Mouse (Mus musculus) left cerebral cortex, postnatal 25 days (tissue): ENCODE measurements at regions not wholly inside any gene's neighbourhood (a gene's known extent, or its start where the extent isn't known, plus 50 kb on each side); places are given as distances from the start of the nearest gene placed in this dataset.

ENCODE experiments used
- DNase-seq, 2 experiments: peaks; one replicate each; pipeline ENCODE4 v3.0.0; 2022; ENCODE audit warnings: low spot score in 2 of 2, mixed read lengths in 1 of 2
- intact Hi-C: fragments of 180-260 bp; cut with DNase I; formaldehyde crosslinking; loops from one replicate; pipeline ENCODE4 v1.15.1; 2025

DNA sequence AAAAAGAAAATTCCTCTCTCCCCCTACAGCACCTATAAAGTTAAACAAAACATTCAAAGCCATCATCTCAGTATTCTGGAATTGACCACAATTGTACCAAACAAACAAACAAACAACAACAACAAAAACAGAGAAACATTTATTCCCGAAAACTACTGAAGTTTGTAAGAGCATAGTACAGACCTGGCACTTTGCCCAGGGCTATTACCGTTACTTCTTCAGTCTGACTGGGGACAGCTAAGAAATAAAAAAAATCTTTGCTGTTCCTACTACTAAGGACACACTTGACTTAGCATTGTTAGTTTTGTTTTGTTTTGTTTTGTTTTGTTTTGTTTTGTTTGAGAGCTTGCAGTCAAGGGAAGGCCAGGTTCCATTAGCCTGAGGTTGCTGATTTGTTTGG, 113.0 kb upstream of the Acvr2a start:
- intact Hi-C loops = no loop called here
- DNase-seq = no peak

DNA sequence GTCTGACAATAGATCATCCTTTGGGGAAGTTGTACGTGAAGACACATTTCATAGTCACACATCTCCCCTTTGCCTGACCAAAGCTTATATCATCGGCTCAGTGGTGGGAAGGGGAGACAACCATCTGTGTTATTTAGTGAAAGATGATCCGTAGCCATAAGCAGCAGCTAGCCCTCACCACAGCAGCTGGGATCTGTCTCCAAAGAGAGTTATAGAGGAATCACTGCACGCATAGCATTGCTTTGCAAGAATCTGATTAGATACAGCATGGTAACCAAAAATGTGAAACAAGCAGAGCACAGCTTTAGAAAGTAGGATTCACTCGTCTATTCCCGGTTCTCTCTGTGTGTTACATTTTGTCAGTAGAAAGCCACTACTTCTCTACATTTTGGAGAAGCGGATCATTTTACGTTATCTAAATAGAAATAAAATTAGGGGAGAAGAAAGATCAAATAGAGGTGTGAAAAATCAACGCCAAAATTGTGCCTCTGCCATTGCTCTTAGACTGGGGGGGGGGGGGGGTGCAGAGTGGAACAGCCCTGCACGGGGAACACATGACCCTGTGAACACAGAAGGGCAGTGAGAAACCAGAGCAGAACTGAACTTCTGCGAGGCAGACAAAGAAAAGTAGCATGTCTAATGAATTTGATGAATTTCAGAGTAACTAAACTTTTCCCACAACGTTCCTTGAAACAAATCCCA, 108.7 kb upstream of the Acvr2a start:
- DNase-seq = no peak
- intact Hi-C loops = no loop called here

DNA sequence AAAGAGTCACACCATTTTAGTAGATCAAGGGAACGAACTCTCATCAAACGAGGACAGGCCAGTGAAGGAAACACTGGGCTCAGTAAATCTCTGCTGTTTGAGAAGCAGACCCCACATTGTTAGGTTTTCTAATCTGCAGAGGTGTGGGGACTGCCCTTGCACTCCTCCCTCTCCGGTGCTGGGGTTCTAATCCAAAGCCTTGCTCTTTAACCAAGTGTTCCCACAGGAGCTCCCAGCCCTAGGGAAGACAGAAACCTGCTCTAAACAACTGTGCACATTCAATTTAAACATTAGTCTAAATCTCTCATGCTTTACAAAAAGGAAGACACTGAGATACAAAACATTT, 108.1 kb upstream of the Acvr2a start:
- DNase-seq = no peak
- intact Hi-C loops = no loop called here

DNA sequence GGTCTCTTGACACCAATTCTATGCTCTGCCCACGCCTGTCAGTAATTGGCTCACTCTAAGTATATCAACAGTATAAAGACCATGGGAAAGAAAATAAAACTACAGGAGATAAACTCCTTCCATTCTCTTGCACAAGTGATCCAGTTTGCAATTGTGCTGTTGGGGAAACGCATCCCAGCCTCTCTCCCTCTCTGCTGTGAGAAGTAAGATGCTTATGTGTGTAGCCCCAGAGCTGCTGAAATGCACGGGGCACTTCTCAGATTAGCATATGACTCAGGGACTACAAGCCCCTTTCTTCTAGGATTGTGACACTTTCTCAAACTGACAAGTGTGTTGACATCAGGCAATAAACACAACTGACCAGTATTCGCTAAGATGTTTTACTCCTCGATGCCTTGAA, 107.7 kb upstream of the Acvr2a start:
- DNase-seq = no peak
- intact Hi-C loops = no loop called here

DNA sequence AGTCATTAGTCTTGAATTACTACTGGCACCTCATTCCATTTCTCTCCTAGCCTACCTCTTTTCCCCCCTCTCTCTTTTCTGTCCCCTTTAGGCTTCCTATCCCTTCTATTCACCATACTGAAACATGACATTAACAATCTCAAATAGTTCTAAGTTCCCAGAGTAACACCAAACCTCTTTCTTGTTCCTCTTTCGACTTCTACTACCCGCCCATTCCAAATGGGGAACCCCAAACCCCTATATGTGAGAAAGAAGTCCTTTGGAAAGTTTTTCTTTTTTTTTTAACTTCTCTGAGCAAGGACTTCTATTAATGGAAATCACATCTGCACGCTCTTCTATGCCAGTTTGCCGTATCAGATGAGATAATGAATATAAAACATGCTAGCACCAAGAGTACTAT, 97.7 kb upstream of the Acvr2a start:
- intact Hi-C loops = no loop called here
- DNase-seq = no peak

DNA sequence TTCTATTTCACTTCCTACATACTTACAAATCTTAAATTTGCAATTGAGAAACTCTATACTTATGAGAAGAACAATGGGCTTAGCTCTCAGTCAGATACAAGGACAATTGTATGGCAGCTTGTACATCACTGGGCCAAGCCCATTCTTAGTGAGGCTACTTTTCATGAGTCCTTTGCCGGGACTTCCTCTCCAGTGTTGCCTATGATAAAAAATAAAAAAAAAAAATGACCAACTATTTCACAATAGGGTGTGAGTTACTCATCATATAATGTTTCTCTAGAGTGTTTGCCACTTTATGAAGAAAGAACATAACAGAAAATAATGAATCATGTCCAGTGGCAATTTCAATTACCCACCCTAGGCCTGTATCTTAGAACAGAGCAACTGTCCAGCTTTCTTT, 96.1 kb upstream of the Acvr2a start:
- intact Hi-C loops = no loop called here

DNA sequence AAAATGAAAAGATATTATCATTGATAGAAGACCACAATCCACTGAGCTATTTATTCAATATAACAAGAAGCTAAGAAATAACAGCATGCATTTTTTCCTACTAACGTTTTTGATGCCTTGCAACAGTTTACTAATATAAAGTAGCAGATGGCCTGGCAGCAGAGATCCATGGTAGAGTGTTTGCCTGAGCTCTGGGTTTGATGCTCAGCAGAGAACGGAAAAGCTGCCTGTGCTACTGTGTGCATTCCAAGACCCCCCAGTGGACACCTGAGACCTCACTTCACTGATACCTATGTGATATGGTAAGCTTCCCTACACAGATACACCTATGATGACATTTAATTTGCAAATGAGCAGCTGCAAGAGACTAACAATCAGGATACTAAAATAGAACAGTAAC, 95.6 kb upstream of the Acvr2a start:
- no peak for DNase-seq
- intact Hi-C loops = no loop called here

More for the DNA sequence above, 96.1 kb upstream of the Acvr2a start:
- no peak for DNase-seq

DNA sequence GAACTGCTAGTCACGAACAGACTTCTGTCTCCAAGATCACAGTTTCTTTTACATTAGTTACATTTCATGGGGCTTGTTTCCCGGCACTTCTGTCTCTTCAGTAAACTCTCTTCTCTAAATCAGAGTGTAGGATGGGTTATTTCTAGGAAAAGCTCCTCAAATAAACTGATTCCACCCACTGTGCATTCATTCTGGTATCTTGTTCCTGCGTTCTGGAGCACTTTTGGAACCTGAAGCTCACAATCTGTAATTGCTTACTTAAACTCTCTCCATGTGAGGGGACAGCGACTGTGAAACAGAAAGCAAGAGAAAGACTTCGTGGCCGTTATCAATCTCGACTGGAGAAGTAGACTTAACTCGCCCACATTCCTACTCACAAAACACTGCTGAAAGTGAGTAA, 83.1 kb upstream of the Acvr2a start:
- DNase-seq = peak; percentile 21 to 76
- intact Hi-C loops = no loop called here

DNA sequence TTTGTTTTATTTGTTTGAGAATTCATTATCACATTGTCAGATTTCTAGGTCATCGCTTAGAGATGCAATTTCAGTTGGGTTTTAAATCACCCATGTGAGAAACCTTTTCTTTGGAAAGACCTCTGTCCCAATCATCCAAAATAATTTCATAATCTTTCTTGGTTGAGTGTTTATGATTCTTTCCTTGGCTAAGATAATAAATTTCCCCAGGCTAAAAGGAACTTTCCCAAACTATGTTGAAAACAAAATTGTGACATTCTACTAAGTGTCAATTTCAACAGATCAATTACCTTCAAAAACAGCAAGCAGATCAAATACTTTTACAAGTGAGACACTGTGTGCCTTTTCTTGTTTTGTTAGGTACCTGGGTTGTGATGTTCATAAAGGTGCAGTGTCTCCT, 80.0 kb upstream of the Acvr2a start:
- DNase-seq = no peak
- intact Hi-C loops = no loop called here

DNA sequence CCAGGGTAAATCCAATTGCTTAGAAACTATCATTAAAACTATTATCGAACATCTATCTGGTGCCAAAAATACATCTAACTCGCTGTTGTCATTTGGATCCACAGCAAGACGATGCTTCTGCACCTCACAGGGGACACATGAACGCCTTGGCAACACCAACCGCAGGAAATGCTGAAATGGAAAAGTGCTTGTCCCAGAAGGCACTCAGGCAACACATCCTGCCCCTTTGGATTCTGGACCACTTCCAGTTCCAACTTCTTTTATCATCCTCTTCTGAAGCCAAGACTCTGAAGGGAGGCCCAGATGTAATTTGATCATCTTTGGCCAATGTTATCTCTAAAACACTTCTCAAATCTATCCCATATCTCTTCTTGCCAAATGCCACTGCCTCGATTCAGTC, 79.4 kb upstream of the Acvr2a start:
- intact Hi-C loops = no loop called here
- DNase-seq = no peak

DNA sequence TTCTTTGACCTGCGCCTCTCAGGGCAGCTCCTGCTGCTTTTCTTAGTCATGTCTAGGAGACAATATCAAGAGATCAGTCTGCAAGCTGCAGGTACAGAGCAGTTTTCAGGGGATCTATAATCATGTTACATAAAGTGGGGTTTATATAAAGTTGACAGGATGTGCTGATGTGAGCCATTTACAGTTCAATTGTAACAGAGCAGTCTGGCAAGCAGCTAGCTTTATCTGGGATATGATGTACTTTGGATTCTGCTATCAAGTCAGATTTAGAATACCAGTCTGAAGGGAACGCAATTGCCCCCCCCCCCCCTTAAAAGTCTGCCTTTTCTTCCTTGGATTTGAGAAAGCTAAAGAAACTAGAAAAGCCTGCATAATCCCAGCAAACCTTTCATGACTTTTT, 77.6 kb upstream of the Acvr2a start:
- intact Hi-C loops = no loop called here
- DNase-seq = peak in 1 of 2 experiments; percentile 8
